Mouse (Mus musculus) limb, embryonic 14.5 days (tissue): ENCODE results near the gene Fbxo34. TPM values are rescaled to one million over a fixed set of nuclear protein-coding genes. Genes with fewer than 3 reads are reported as not detected.
"Not testable (repeated sequence)": the region's sequence is repeated elsewhere in the genome, so short reads cannot be mapped to it uniquely, and the experiment has no call there.

Experiments used
- ATAC-seq: fragments of 200-750 bp; cut with Nextera tagmentation; 2 replicates; pipeline ENCODE4 v1.8.0; 2017; ENCODE audit warnings: low read depth, moderate number of reproducible peaks, moderate TSS enrichment; ENCODE audit not compliant: low FRiP score
- DNase-seq: peaks from one replicate; pipeline ENCODE4 v3.0.0-alpha.2; 2015; ENCODE audit warnings: low spot score
- H3K27ac ChIP-seq: fragments of 300-500 bp; sonication (generic); replicated peaks from 2 replicates; pipeline ENCODE4 v1.5.1; 2014; ENCODE audit warnings: low read depth, mild to moderate bottlenecking, low read length, moderate library complexity, mixed read lengths
- H3K27me3 ChIP-seq: fragments of 300-500 bp; sonication (generic); 2 replicates; pipeline ENCODE4 v1.6.1; 2014; ENCODE audit warnings: low read length, mixed read lengths; ENCODE audit not compliant: control insufficient read depth, insufficient read depth
- H3K36me3 ChIP-seq: fragments of 300-500 bp; sonication (generic); 2 replicates; pipeline ENCODE4 v1.6.1; 2014; ENCODE audit warnings: mild to moderate bottlenecking, low read length, moderate library complexity, mixed read lengths; ENCODE audit not compliant: control insufficient read depth, insufficient read depth
- H3K4me1 ChIP-seq: fragments of 300-500 bp; sonication (generic); 2 replicates; pipeline ENCODE4 v1.6.1; 2014; ENCODE audit warnings: antibody characterized with exemption, low read length, mixed read lengths; ENCODE audit not compliant: control insufficient read depth, insufficient read depth
- H3K4me2 ChIP-seq: fragments of 300-500 bp; sonication (generic); replicated peaks from 2 replicates; pipeline ENCODE4 v1.6.1; 2014; ENCODE audit warnings: low read depth, mild to moderate bottlenecking, low read length, moderate library complexity; ENCODE audit not compliant: severe bottlenecking
- H3K4me3 ChIP-seq: fragments of 300-500 bp; sonication (generic); replicated peaks from 2 replicates; pipeline ENCODE4 v1.5.1; 2014; ENCODE audit warnings: low read length
- H3K9ac ChIP-seq: fragments of 300-500 bp; sonication (generic); 2 replicates; pipeline ENCODE4 v1.6.1; 2014; ENCODE audit warnings: mild to moderate bottlenecking, low read depth, low read length, moderate library complexity; ENCODE audit not compliant: severe bottlenecking
- H3K9me3 ChIP-seq: fragments of 300-500 bp; sonication (generic); 2 replicates; pipeline ENCODE4 v1.6.1; 2016; ENCODE audit warnings: low read length; ENCODE audit not compliant: control insufficient read depth
- POLR2A ChIP-seq: fragments of 200-500 bp; IDR thresholded peaks from 2 replicates; pipeline ENCODE4 v1.8.0; 2012; ENCODE audit warnings: inconsistent platforms, mild to moderate bottlenecking, moderate library complexity, borderline replicate concordance; ENCODE audit not compliant: insufficient read depth, insufficient read length; ENCODE audit errors: extremely low read depth
- WGBS: fragments of 180-500 bp; shearing (Covaris S2); extraction: QIAGEN DNeasy Blood & Tissue Kit; methylation state at CpG from one replicate; pipeline ENCODE4 v1.1.7; 2014; 5-methylcytosine and 5-hydroxymethylcytosine counted together
- polyA plus RNA-seq, 2 experiments: library from polyadenylated mRNA; depleted of rRNA in 1 of 2; stranded (reverse) in 1 of 2; unstranded in 1 of 2; fragments of >200 nt; fragmentation: Nextera tagmentation in 1 of 2; extraction: Ambion mirVana in 1 of 2; gene quantifications; 2 replicates each; pipeline versions ENCODE4 v1.2.1 to v1.2.3; 2012 to 2014

Fbxo34 gene
- polyA plus RNA-seq, 2 experiments: 19.0 to 26.0 TPM

DNA sequence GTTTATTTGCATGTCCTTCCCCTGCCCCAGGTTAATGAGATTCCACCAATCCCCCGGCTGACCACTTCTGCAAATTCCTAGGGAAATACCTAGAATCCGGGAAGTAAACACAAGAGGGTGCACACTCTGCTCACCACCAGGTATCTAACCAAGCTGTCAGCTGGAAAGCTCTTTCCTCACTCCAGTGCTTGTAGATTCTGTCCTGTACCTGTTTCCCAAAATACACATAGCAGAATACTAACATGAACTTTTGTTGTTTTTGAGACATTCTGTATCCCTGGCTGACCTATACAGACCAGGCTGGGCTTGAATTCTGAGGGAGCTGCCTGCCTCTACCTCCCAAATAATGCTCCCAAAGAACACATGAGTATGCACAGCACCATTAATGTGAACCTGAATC lies 110.5 kb downstream of the Fbxo34 start:
- ATAC-seq (no peak), DNase-seq (no peak)
- Histone ChIP-seq H3K4me1 (no peaks in the 10 kb centered on the region), H3K36me3 (peaks cover 32% of the 10 kb centered on the region), H3K27me3 (no peaks in the 10 kb centered on the region), H3K27ac (no peak overlapping the region), H3K9ac (no peak overlapping the region), H3K4me3 (no peak overlapping the region), H3K4me2 (no peak overlapping the region), H3K9me3 (no peaks in the 10 kb centered on the region)
- 89% methylated on average over 2 of the region's 2 CpGs for WGBS
- TF ChIP-seq POLR2A: no peak

DNA sequence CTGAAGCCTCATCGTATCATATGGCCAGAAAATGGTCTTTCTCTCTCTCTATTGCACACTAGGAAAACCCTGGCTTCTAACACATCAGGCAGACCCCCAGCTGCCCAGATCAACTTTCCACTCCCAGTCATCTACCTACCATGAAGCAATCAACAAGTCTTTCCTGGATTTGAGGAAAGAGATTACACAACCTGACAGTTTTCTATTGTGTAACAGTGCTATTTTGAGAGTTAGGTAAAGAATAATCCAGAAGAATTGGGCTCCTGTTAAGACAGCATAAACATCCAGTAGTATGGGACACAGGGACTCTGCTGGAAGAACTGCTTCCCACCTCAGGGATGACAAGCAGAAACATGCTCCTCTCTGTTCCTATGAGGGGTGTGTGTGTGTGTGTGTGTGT lies 112.3 kb downstream of the Fbxo34 start:
- TF ChIP-seq POLR2A: no peak
- Histone ChIP-seq H3K4me1 (peaks cover 4% of the 10 kb centered on the region), H3K36me3 (peaks cover 21% of the 10 kb centered on the region), H3K4me3 (no peak overlapping the region), H3K27ac (no peak overlapping the region), H3K9me3 (no peaks in the 10 kb centered on the region), H3K27me3 (no peaks in the 10 kb centered on the region), H3K4me2 (no peak overlapping the region), H3K9ac (no peak overlapping the region)
- ATAC-seq (no peak), DNase-seq (no peak)
- 95% methylated on average over 1 of the region's 1 CpGs for WGBS

DNA sequence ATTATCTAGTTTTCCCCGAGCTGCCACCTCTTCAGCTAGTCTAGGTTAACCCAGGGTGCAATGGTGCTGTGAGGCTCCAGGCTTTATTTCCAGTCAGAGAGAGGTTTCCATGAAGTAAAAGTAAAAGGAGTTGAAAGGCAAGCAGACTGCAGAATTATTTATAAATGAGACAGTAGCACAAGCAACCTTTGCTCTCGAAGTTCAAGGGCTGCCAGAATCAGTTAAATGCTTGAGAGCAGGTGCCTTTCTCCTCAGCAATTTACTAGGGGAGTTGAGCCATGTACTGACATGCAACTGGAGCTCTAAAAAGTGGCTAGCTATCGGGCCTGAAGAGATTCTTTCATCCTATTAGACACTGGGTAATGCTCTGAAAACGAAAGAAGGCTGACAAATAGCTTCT lies 112.9 kb downstream of the Fbxo34 start:
- Histone ChIP-seq H3K9ac (no peak overlapping the region), H3K9me3 (no peaks in the 10 kb centered on the region), H3K27ac (no peak overlapping the region), H3K4me1 (peaks cover 4% of the 10 kb centered on the region), H3K36me3 (peaks cover 18% of the 10 kb centered on the region), H3K27me3 (no peaks in the 10 kb centered on the region), H3K4me2 (no peak overlapping the region), H3K4me3 (no peak overlapping the region)
- WGBS: 83% methylated on average over 4 of the region's 4 CpGs
- no peak for ATAC-seq
- DNase-seq: no peak
- no peak for TF ChIP-seq POLR2A

DNA sequence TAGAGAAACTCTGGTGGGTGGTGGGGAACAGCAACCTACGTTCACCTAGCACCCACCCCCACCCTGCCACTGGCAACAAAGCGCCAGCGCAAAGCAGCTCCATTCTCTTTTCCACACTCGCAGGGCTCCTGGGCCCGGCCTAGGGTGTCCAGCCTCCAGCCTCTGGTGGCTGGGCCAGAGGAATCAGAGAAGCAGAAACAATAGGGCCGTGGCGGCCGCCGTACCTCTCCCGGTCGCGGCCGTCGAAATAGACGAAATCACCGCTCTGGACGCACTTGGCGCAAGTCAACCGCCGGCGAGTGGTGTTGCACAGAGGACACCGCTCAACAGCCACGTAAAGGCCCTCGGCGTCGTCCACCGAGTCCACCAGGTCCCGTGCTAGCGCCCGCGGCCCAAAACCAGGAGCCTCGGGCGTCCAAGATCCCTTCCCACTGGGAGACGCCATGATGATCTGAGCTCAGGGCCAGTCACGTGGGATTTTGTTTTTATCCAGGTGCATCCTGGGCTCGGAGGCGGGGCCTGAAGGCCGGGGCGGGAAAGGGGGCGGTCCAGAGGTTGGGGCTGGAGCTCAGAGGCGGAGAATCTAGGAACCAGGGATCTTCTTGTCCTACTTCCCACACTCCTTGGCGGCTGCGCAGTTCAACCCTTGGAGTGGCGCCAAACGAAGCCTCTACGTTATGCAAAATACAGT lies 117.9 kb downstream of the Fbxo34 start:
- no peaks in the 10 kb centered on the region for H3K27me3 ChIP-seq
- ATAC-seq: peak; percentile 100
- H3K4me2 ChIP-seq: peak overlapping the region; percentile 70
- peak; percentile 96 for DNase-seq
- 0 out of 2 replicates have a peak, but pooled peaks cover 8% of the 10 kb centered on the region for H3K36me3 ChIP-seq
- H3K9me3 ChIP-seq: no peaks in the 10 kb centered on the region
- TF ChIP-seq POLR2A: 0 out of 2 replicates have a peak, but pooled peaks have one; percentile 51
- peak overlapping the region; percentile 73 for H3K4me3 ChIP-seq
- no peak overlapping the region for H3K27ac ChIP-seq
- under 1% methylated on average over 41 of the region's 46 CpGs for WGBS
- H3K9ac ChIP-seq: peak overlapping the region; percentile 73
- peaks cover 4% of the 10 kb centered on the region for H3K4me1 ChIP-seq

DNA sequence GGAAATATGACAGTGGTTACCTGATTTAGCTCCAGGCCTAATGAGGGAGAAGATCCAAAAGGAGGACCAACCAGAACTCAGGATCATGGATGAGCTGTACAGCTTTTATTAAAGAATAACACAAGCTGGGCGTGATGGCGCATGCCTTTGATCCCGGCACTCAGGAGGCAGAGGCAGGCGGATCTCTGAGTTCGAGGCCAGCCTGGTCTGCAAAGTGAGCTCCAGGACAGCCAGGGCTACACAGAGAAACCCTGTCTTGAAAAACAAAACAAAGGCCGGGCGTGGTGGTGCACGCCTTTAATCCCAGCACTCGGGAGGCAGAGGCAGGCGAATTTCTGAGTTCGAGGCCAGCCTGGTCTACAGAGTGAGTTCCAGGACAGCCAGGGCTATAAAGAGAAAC lies 120.3 kb downstream of the Fbxo34 start, which contains the start of gene Atg14:
TSS of gene Atg14 (minus strand) at position 101 of the 400 bp plus-strand sequence.
- H3K9ac ChIP-seq, ATAC-seq, H3K4me2 ChIP-seq, H3K36me3 ChIP-seq, H3K27me3 ChIP-seq, H3K4me3 ChIP-seq, H3K27ac ChIP-seq, DNase-seq, H3K4me1 ChIP-seq, H3K9me3 ChIP-seq: not testable (repeated sequence)
- 92% methylated on average over 11 of the region's 11 CpGs for WGBS

DNA sequence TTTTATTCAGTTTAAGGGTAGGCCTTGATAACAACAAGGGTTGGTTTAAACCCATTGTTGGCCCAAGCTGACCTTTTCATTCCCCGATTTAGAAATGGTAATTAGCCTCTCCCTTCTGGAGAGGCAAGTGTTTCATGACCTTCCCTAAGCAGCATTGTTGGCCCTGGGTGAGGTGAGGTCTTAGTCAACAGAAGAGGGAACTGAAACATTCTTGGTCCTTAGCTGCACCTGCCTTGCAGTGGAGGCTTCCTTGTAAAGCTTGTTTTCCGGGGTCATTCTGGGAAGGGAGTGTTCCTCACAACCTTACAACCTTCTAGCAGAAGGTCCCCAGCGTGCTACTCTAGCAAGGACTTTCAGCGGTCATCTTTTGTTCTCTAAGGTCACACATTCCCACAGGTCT lies 122.5 kb downstream of the Fbxo34 start:
- DNase-seq (no peak), ATAC-seq (no peak)
- Histone ChIP-seq H3K9me3 (no peaks in the 10 kb centered on the region), H3K4me3 (no peak overlapping the region), H3K4me2 (no peak overlapping the region), H3K4me1 (no peaks in the 10 kb centered on the region), H3K36me3 (no peaks in the 10 kb centered on the region), H3K27ac (no peak overlapping the region), H3K9ac (no peak overlapping the region), H3K27me3 (no peaks in the 10 kb centered on the region)
- no peak for TF ChIP-seq POLR2A
- 82% methylated on average over 4 of the region's 4 CpGs for WGBS
